Mouse (Mus musculus): Measurements from ENCODE around the gene Rpusd4.

Gene Rpusd4

GRCm38 (mm10) chr9:35286351-35286750 is 18.7 kb downstream of the Rpusd4 start:
- no peak for DNase-seq (ENCODE audit: low spot score in 2 of 2)

GRCm38 (mm10) chr9:35289992-35290391 is 22.3 kb downstream of the Rpusd4 start:
- DNase-seq (ENCODE audit: low spot score in 2 of 2): no peak

GRCm38 (mm10) chr9:35290417-35290816 is 22.8 kb downstream of the Rpusd4 start:
- DNase-seq (ENCODE audit: low spot score in 2 of 2): no peak

- DNase-seq (ENCODE audit: low spot score in 2 of 2): no peak
These were observed 23.3 kb downstream of the Rpusd4 start for GRCm38 (mm10) chr9:35290916-35291315.

- DNase-seq (ENCODE audit: low spot score in 2 of 2): no peak
These were observed 25.8 kb downstream of the Rpusd4 start for GRCm38 (mm10) chr9:35293465-35293864.

GRCm38 (mm10) chr9:35297791-35298190 is 30.1 kb downstream of the Rpusd4 start:
- no peak for DNase-seq (ENCODE audit: low spot score in 2 of 2)

- no peak for DNase-seq (ENCODE audit: low spot score in 2 of 2)
These were observed 34.5 kb downstream of the Rpusd4 start for GRCm38 (mm10) chr9:35302172-35302571.

GRCm38 (mm10) chr9:35307461-35307860 is 39.8 kb downstream of the Rpusd4 start:
- no peak for DNase-seq (ENCODE audit: low spot score in 2 of 2)

GRCm38 (mm10) chr9:35310377-35310776 is 42.7 kb downstream of the Rpusd4 start:
- DNase-seq (ENCODE audit: low spot score in 2 of 2): no peak

GRCm38 (mm10) chr9:35312516-35312915 is 44.9 kb downstream of the Rpusd4 start:
- DNase-seq (ENCODE audit: low spot score in 2 of 2): no peak

- no peak for DNase-seq (ENCODE audit: low spot score in 2 of 2)
These were observed 45.9 kb downstream of the Rpusd4 start for GRCm38 (mm10) chr9:35313601-35314000.

GRCm38 (mm10) chr9:35314254-35314653 is 46.6 kb downstream of the Rpusd4 start:
- DNase-seq (ENCODE audit: low spot score in 2 of 2): no peak

- no peak for DNase-seq (ENCODE audit: low spot score in 2 of 2)
These were observed 49.1 kb downstream of the Rpusd4 start for GRCm38 (mm10) chr9:35316771-35317211.

GRCm38 (mm10) chr9:35317233-35317980 is 49.7 kb downstream of the Rpusd4 start:
- DNase-seq (ENCODE audit: low spot score in 2 of 2): no peak

GRCm38 (mm10) chr9:35318537-35319172 is 51.0 kb downstream of the Rpusd4 start:
- DNase-seq (ENCODE audit: low spot score in 2 of 2): no peak

- no peak for DNase-seq (ENCODE audit: low spot score in 2 of 2)
These were observed 52.6 kb downstream of the Rpusd4 start for GRCm38 (mm10) chr9:35320288-35320687.

GRCm38 (mm10) chr9:35323974-35324373 is 56.3 kb downstream of the Rpusd4 start:
- no peak for DNase-seq (ENCODE audit: low spot score in 2 of 2)

- DNase-seq (ENCODE audit: low spot score in 2 of 2): no peak
These were observed 56.9 kb downstream of the Rpusd4 start for GRCm38 (mm10) chr9:35324571-35324970.

GRCm38 (mm10) chr9:35326644-35327263 is 59.1 kb downstream of the Rpusd4 start:
- no peak for DNase-seq (ENCODE audit: low spot score in 2 of 2)

Data from frontal cortex, postnatal 10 days (tissue).